Comparison of ENCODE assay signal across 9 mouse cellular contexts in the genomic region with DNA sequence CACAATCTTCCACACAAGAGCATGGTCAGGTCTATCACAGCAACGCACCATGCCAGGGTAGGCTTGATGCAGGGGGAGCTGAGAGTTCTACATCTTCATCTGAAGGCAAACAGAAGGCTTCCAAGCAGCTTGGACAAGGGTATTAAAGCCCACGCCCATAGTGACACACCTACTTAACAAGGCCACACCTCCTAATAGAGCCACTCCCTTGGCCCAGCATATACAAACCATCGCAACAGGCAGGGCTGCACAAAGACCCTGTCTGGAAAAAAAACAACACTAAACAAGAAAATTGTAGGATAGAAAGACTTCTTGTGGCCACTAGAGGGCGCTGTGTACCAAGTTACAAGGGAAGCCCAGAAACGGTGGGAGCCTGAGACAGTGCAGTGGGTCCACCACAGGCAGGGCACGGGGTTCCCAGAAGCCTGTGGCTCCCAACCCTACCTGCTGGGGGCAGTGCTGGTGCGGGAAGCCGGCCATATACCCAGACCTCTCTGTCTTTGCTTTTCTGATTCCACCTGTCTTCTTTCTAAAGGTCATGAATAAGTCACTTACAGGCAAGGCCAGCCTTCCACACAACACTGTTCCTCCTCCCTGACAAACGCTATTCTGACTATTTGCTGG. TPM values are rescaled to one million over a fixed set of nuclear protein-coding genes. Genes with fewer than 3 reads are reported as not detected.
DNase-seq lines count a peak whose midpoint lies in the region; ATAC-seq and TF ChIP-seq lines count a peak whose summit lies in the region.
"Had no signal": no experiment of that assay in that cellular context is flagged by ENCODE, and none has a peak within 500 bp of the region (broad histone marks: within the 10 kb centered on the region; RNA-seq: fewer than 3 reads in every experiment).

No protein-coding gene starts in this region.

- no peak for ATAC-seq in midbrain, embryonic 16.5 days
- ATAC-seq in Patski = no peak
- peak; percentile 65 for ATAC-seq in inflammation-experienced regulatory T-cells, adult 6 months

- no peak overlapping the region for H3K27ac ChIP-seq in midbrain, embryonic 10.5 days (replicated peaks)
- H3K27ac ChIP-seq in midbrain, embryonic 16.5 days (ENCODE audit: low read length) = no peak overlapping the region
- H3K27ac ChIP-seq: limb, embryonic 13.5 days had no signal

- no peak overlapping the region for H3K9ac ChIP-seq in midbrain, embryonic 16.5 days (ENCODE audit: low read depth, low read length)
- H3K9ac ChIP-seq: limb, embryonic 13.5 days had no signal

- H3K4me1 ChIP-seq in midbrain, embryonic 10.5 days = no peaks in the 10 kb centered on the region
- H3K4me1 ChIP-seq in midbrain, embryonic 16.5 days (ENCODE audit: control insufficient read depth, insufficient read depth, low read length) = no peaks in the 10 kb centered on the region
- H3K4me1 ChIP-seq: limb, embryonic 13.5 days had no signal

- no peaks in the 10 kb centered on the region for H3K9me3 ChIP-seq in midbrain, embryonic 10.5 days (replicated peaks)
- H3K9me3 ChIP-seq in midbrain, embryonic 16.5 days (replicated peaks; ENCODE audit: control insufficient read depth, low read length, poor library complexity, severe bottlenecking) = no peaks in the 10 kb centered on the region
- H3K9me3 ChIP-seq: limb, embryonic 13.5 days had no signal

- H3K36me3 ChIP-seq in midbrain, embryonic 10.5 days = no peaks in the 10 kb centered on the region
- H3K36me3 ChIP-seq in midbrain, embryonic 16.5 days (ENCODE audit: control insufficient read depth, insufficient read depth, low read length) = no peaks in the 10 kb centered on the region
- H3K36me3 ChIP-seq in splenic B cell, adult 2 months (ENCODE audit: control insufficient read depth, insufficient read depth, low read length, poor library complexity, severe bottlenecking) = no peaks in the 10 kb centered on the region
- H3K36me3 ChIP-seq: limb, embryonic 13.5 days had no signal

- DNase-seq in midbrain, embryonic 10.5 days (ENCODE audit: low spot score) = peak; percentile 65
- DNase-seq in Patski (ENCODE audit: low read depth, low spot score) = no peak
- peak; percentile 45 to 75 for DNase-seq in cerebellum, postnatal 14 days
- DNase-seq in lung, postnatal 14 days = peak; percentile 72
- peak; percentile 91 for DNase-seq in splenic B cell, adult 2 months (ENCODE audit: low read depth, low spot score)
- no peak for DNase-seq in layer of hippocampus, postnatal 14 days (ENCODE audit: low spot score in 2 of 2)

- POLR2A ChIA-PET in Patski (lab: Charles Lee) = no interaction called here

- no peak overlapping the region for H3K4me2 ChIP-seq in midbrain, embryonic 16.5 days (ENCODE audit: low read length)
- H3K4me2 ChIP-seq: limb, embryonic 13.5 days had no signal

- H3K4me3 ChIP-seq in midbrain, embryonic 10.5 days = no peak overlapping the region
- H3K4me3 ChIP-seq in midbrain, embryonic 16.5 days (ENCODE audit: low read depth, low read length) = no peak overlapping the region
- H3K4me3 ChIP-seq: limb, embryonic 13.5 days had no signal

- in situ Hi-C loops in Patski (cut with MboI; ENCODE audit: low pct_unique_long_range_greater_than_20kb) = no loop called here

- peak; percentile 80 for TF ChIP-seq CTCF in Patski (IDR thresholded peaks at IDR 0.05)

- WGBS in midbrain, embryonic 10.5 days = 18% methylated on average over 9 of the region's 9 CpGs
- 19% methylated on average over 9 of the region's 9 CpGs for WGBS in midbrain, embryonic 16.5 days

- no peaks in the 10 kb centered on the region for H3K27me3 ChIP-seq in midbrain, embryonic 10.5 days (ENCODE audit: low read depth, poor library complexity, severe bottlenecking)
- no peaks in the 10 kb centered on the region for H3K27me3 ChIP-seq in midbrain, embryonic 16.5 days (ENCODE audit: control insufficient read depth, insufficient read depth, low read depth, low read length)
- no peaks in the 10 kb centered on the region for H3K27me3 ChIP-seq in Patski
- H3K27me3 ChIP-seq in splenic B cell, adult 2 months (ENCODE audit: control insufficient read depth, insufficient read depth, low read length, poor library complexity, severe bottlenecking) = no peaks in the 10 kb centered on the region
- H3K27me3 ChIP-seq: limb, embryonic 13.5 days had no signal

- CTCF ChIA-PET in Patski (lab: Charles Lee) = interaction anchor here (0.7 to 1.5 kb wide), 5 partner anchors 10 to 148 kb away, joined by 3 to 4 read pairs (median 3); no protein-coding TSS in a partner anchor

RNA-seq across cellular contexts. Expression of a gene that starts 18.9 kb away (rescaled TPM):
- not detected in 2 replicates for polyA plus RNA-seq in midbrain, embryonic 10.5 days (2016; fragmentation: Nextera tagmentation; extraction: Ambion mirVana)
- 4.7 and 5.0 TPM in 2 replicates for polyA plus RNA-seq in midbrain, embryonic 16.5 days (2015; fragmentation: Nextera tagmentation; extraction: Ambion mirVana)
- 0.04 TPM for polyA plus RNA-seq in Patski (2021)
- not detected for polyA plus RNA-seq in inflammation-experienced regulatory T-cells, adult 6 months (2017; shearing (Covaris generic))
- total RNA-seq in layer of hippocampus, postnatal 14 days (2021) = 1 to 10 TPM; 5.1 to 5.2 TPM

RNA-seq across cellular contexts. Expression of a gene that starts 23.0 kb away (rescaled TPM):
- 39.0 and 42.1 TPM in 2 replicates for polyA plus RNA-seq in midbrain, embryonic 10.5 days (2016; fragmentation: Nextera tagmentation; extraction: Ambion mirVana)
- 32.1 and 32.9 TPM in 2 replicates for polyA plus RNA-seq in midbrain, embryonic 16.5 days (2015; fragmentation: Nextera tagmentation; extraction: Ambion mirVana)
- 29.0 TPM for polyA plus RNA-seq in Patski (2021)
- 10 to 100 TPM; 33.8 to 42.9 (median 37.5) TPM for polyA plus RNA-seq in inflammation-experienced regulatory T-cells, adult 6 months (2017; shearing (Covaris generic))
- 10 to 100 TPM; 21.2 to 22.8 TPM for total RNA-seq in layer of hippocampus, postnatal 14 days (2021)

RNA-seq across cellular contexts. Expression of a gene that starts 30.1 kb away (rescaled TPM):
- polyA plus RNA-seq in midbrain, embryonic 10.5 days (2016; fragmentation: Nextera tagmentation; extraction: Ambion mirVana) = 134 and 144 TPM in 2 replicates
- polyA plus RNA-seq in midbrain, embryonic 16.5 days (2015; fragmentation: Nextera tagmentation; extraction: Ambion mirVana) = 68.3 and 71.7 TPM in 2 replicates
- polyA plus RNA-seq in Patski (2021) = 62.2 TPM
- polyA plus RNA-seq in inflammation-experienced regulatory T-cells, adult 6 months (2017; shearing (Covaris generic)) = 10 to 100 TPM; 39.9 to 46.0 (median 44.5) TPM
- total RNA-seq in layer of hippocampus, postnatal 14 days (2021) = 10 to 100 TPM; 41.5 to 43.4 TPM

Comparison
In these comparisons a context has a peak if more than half of its experiments do, and no peak if none do; other contexts are left out.
1. DNase-seq: peak in midbrain, embryonic 10.5 days (single experiment), cerebellum, postnatal 14 days (2 of 2), lung, postnatal 14 days (single experiment) and splenic B cell, adult 2 months (single experiment); none in Patski (single experiment) and layer of hippocampus, postnatal 14 days (0 of 2).